Mouse (Mus musculus): ENCODE measurements at regions not wholly inside any gene's neighbourhood (a gene's known extent, or its start where the extent isn't known, plus 50 kb on each side); places are given as distances from the start of the nearest gene placed in this dataset.

- TF ChIP-seq CTCF (IDR thresholded peaks at IDR 0.05; ENCODE audit: low read depth, low read length) (no peak), POLR2A (IDR thresholded peaks at IDR 0.05; ENCODE audit: extremely low read depth, insufficient read depth, low read length) (no peak)
These were observed 620.8 kb upstream of the Gm10131 start for GRCm38 (mm10) chr8:34732362-34732761.
